Mouse (Mus musculus) kidney, adult 2 months (tissue): ENCODE data around the gene Mbnl3. TPM values are rescaled to one million over a fixed set of nuclear protein-coding genes. Genes with fewer than 3 reads are reported as not detected.

Source experiments
- DNase-seq: peaks from one replicate; pipeline ENCODE4 v3.0.0; 2021
- H3K27ac ChIP-seq: fragments of 200-500 bp; 2 replicates; pipeline ENCODE4 v1.5.1; 2012; ENCODE audit warnings: low read depth, low read length, control low read depth, inconsistent platforms; ENCODE audit not compliant: insufficient read depth
- H3K27me3 ChIP-seq: fragments of 200-500 bp; replicated peaks from 2 replicates; pipeline ENCODE4 v1.6.1; 2012; ENCODE audit warnings: mild to moderate bottlenecking, moderate library complexity, low read length, inconsistent platforms; ENCODE audit not compliant: control insufficient read depth, insufficient read depth
- H3K36me3 ChIP-seq: fragments of 200-500 bp; 2 replicates; pipeline ENCODE4 v1.6.1; 2012; ENCODE audit warnings: mild to moderate bottlenecking, moderate library complexity, low read length, inconsistent platforms; ENCODE audit not compliant: control insufficient read depth, insufficient read depth
- H3K4me1 ChIP-seq: fragments of 200-500 bp; 2 replicates; pipeline ENCODE4 v1.6.1; 2011; ENCODE audit warnings: low read length; ENCODE audit not compliant: control insufficient read depth, insufficient read depth
- H3K4me3 ChIP-seq: fragments of 200-500 bp; 2 replicates; pipeline ENCODE4 v1.5.1; 2011; ENCODE audit warnings: mild to moderate bottlenecking, low read depth, low read length, control low read depth; ENCODE audit not compliant: insufficient read depth
- CTCF ChIP-seq: fragments of 200-500 bp; conservative IDR thresholded peaks from 2 replicates; pipeline ENCODE4 v1.5.1; 2011; ENCODE audit warnings: low read depth, mild to moderate bottlenecking, control low read depth, low read length, moderate library complexity, mixed read lengths; ENCODE audit not compliant: insufficient read depth, insufficient read length
- POLR2A ChIP-seq: fragments of 200-500 bp; IDR thresholded peaks from one replicate; pipeline ENCODE4 v1.6.1; 2011; ENCODE audit warnings: low read depth, low read length, control low read depth
- WGBS: fragments of 180-500 bp; shearing (Covaris S2); methylation state at CpG from one replicate; pipeline ENCODE4 v1.1.7; 2018; 5-methylcytosine and 5-hydroxymethylcytosine counted together
- polyA plus RNA-seq: library from polyadenylated mRNA; depleted of rRNA; stranded (reverse); fragments of >200 nt; gene quantifications from 2 replicates; pipeline ENCODE4 v1.2.3, GENCODE M21; 2012; rRNA removed

The Mbnl3 gene
- polyA plus RNA-seq = 0.86 and 0.96 TPM in 2 replicates

DNA sequence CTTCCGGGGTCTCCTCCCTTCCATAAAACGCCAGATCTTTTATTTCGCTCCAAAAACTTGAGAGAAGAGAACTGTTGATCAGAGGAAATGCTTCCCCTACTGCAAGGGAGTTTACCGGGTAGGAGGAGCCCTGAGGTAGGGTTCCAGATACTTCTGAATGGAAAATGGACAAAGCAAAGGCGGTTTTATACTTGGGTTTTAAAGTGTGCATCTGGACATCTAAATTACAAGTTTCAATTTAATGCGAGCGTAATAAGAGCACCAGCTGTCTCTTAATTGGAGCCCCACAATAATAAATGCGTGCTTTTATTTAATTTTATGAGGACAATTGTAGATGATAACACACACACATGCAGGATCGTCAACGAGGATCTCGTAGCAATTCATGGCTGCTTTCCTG is at the start of gene Mbnl3:
Gene Mbnl3, minus strand, starts transcription at position 101 of the 400 bp plus-strand sequence.
- no peak for DNase-seq
- Histone ChIP-seq H3K4me1 (no peaks in the 10 kb centered on the region), H3K36me3 (no peaks in the 10 kb centered on the region), H3K27me3 (0 out of 2 replicates have a peak, but pooled peaks cover 1% of the 10 kb centered on the region), H3K4me3 (peak within 1 kb of the TSS; percentile 82), H3K27ac (no peak within 1 kb of the TSS)
- WGBS = 33% methylated on average over 11 of the region's 11 CpGs
- TF ChIP-seq POLR2A (no peak), CTCF (no peak)

DNA sequence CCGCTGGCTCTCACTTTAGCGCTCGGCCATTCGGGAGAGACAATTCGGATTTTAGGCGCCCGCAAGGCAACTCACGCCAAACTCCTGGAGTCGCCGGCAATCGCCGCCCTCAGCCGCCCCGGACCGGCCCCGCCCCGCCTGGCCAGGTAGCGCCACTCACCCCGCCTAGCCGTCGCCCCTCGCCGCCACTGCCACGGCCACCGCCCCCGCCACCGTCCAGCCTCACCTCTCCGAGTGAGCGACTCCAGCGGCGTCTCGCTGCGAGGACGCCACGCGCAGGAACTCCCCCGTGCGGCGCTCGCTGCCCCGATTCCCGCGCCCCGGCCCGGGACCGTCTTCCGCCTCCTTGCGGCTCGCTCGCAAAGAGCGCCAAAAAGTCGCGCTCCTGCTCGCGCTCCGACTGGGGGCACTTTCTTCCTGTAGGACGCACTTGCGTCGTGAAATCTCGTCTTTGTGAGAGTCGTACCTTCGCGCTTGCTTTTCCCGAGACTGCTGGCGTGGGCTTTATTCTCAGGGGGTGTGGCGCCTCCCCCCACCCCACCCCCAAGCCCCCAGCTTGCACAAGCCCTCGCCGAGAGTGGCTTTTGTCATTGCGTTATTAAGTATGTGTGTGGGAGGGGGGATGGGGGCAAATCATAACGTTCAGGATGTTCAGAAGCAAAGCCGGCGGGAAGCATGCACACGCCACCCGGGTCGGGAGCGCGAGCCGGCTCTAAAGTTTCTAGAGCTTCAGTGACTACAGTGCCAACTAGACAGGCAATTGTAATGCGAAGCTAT is 596 bp downstream of the Mbnl3 start:
- no peaks in the 10 kb centered on the region for H3K4me1 ChIP-seq
- WGBS = 4% methylated on average over 78 of the region's 79 CpGs
- H3K36me3 ChIP-seq = no peaks in the 10 kb centered on the region
- TF ChIP-seq CTCF = 0 out of 2 replicates have a peak, but pooled peaks have one; percentile 20
- no peak for TF ChIP-seq POLR2A
- no peak overlapping the region for H3K27ac ChIP-seq
- 0 out of 2 replicates have a peak, but pooled peaks cover 1% of the 10 kb centered on the region for H3K27me3 ChIP-seq
- peak; percentile 29 for DNase-seq
- peak overlapping the region; percentile 82 for H3K4me3 ChIP-seq

DNA sequence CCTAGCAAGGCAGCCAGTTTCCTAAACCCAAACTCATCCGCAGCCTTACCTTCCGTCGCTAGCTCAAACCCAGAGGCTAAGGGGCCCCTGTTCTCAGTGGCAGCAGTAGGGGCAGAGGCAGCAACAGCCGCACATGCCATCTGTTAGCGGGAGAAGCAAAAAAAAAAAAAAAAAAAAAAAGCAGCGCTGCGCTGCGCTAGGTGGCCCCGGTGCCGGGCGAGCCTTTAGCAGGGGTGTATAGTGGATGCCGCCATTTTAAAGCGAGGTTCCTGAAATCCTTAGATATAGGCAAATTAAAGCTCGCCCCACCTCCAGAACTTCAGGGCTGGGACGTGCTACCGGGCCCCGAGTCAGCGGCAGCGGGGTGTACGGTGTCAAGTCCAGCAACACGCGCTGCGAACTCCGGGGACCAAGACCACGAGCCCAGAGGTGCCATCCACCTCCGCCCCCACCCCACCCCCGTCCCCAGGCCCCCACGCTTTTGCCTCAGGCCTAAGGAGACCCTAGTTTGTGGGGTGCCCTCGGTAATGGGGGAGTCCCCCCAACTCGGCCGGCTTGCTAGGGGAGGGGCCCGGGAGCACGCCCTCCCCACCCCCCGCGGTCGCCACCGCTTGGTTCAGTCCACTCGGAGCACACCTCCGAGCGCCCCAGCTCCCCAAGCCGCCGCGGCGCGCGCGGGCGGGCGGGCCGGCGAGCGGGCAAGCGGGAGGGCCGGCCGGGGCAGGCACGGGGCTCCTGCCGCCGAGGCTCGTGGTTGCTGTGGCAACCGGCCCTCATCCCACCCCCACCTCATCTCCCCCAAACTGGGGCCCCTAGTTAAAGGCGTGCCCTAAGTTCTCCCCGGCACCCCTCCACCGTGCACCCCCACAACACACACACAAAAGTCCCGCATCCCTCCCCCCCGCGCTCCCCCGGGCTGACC is 1.4 kb downstream of the Mbnl3 start:
- no peak overlapping the region for H3K27ac ChIP-seq

DNA sequence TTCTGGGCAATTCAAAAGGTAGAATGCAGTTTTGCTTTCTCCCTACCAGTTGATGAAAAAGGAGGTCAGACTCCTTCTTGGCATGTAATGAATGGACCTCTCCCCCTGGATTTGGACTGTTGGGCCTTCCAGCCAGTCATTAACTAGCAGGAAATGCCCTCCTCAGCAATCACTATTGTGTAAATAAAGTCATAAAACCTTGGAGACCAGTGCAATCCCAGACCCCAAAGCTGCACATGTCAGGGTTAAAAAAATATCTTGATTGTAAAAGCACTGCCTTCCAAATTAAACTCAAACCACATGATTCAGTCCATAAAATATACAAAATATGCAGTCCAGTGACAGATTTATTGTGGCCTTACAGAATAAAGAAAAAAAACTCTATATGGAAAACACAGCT is 9.3 kb downstream of the Mbnl3 start:
- DNase-seq = no peak
- H3K27ac ChIP-seq = no peak overlapping the region
- no peak for TF ChIP-seq CTCF
- TF ChIP-seq POLR2A = no peak

More for the DNA sequence above, 1.4 kb downstream of the Mbnl3 start:
- DNase-seq = peak; percentile 40
- H3K4me3 ChIP-seq = peak overlapping the region; percentile 82
- TF ChIP-seq CTCF (no peak), POLR2A (no peak)
- H3K27me3 ChIP-seq = 0 out of 2 replicates have a peak, but pooled peaks cover 1% of the 10 kb centered on the region
- H3K4me1 ChIP-seq = no peaks in the 10 kb centered on the region
- WGBS = under 1% methylated on average over 39 of the region's 67 CpGs
- H3K36me3 ChIP-seq = no peaks in the 10 kb centered on the region

DNA sequence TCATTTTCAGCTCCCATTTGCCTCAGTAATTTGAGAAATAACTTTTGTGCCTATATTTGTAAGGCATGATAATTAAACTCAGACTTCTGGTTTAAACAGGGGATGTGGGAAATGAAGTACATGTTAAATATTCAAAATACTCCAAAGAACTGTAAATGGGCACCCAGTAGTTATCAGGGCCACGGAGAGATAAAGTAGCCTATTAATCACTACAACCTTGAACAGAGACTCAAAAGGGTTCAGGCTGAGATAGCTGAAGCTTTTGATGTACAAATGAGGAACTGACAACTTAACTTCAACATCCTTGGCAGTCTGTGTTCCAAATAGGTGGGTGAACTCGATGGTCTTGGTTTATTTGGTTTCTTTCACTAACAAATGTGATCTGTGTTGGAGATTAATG is 34.4 kb downstream of the Mbnl3 start:
- 63% methylated on average over 2 of the region's 2 CpGs for WGBS

More for the DNA sequence above, 9.3 kb downstream of the Mbnl3 start:
- no peaks in the 10 kb centered on the region for H3K36me3 ChIP-seq
- no peak overlapping the region for H3K4me3 ChIP-seq
- H3K27me3 ChIP-seq = no peaks in the 10 kb centered on the region
- no peaks in the 10 kb centered on the region for H3K4me1 ChIP-seq

DNA sequence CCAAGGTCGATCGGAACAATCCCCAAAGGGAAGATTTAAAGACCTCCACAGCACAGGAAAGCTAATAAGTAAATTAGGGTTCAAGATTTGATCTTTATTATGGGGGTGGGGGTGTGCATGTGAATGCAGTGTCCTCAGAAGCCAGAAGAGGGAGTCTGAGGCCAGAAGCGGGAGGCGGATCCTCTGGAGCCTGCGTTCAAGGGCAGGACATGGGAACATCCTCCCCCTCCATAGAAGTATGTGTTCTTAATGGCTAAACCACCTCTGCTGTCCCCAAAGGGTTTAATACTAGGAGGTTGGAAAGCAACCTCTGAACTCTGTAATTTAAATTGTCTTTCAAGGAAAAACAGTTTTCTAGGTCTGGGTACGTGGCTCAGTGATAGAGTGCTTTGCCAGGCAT is 34.9 kb downstream of the Mbnl3 start:
- Histone ChIP-seq H3K27me3 (no peaks in the 10 kb centered on the region), H3K27ac (no peak overlapping the region), H3K4me3 (no peak overlapping the region), H3K4me1 (no peaks in the 10 kb centered on the region), H3K36me3 (no peaks in the 10 kb centered on the region)
- TF ChIP-seq CTCF = peak; percentile 41
- no peak for TF ChIP-seq POLR2A
- WGBS = 54% methylated on average over 6 of the region's 6 CpGs
- DNase-seq = peak; percentile 0

More for the DNA sequence above, 34.4 kb downstream of the Mbnl3 start:
- no peaks in the 10 kb centered on the region for H3K27me3 ChIP-seq
- H3K27ac ChIP-seq = no peak overlapping the region
- no peaks in the 10 kb centered on the region for H3K36me3 ChIP-seq
- no peak overlapping the region for H3K4me3 ChIP-seq
- TF ChIP-seq CTCF (no peak), POLR2A (no peak)
- H3K4me1 ChIP-seq = no peaks in the 10 kb centered on the region
- DNase-seq = no peak
